ENCODE assay signal across 9 mouse cellular contexts in genomic region chr5:145234636-145235035, GRCm38 (mm10). TPM values are rescaled to one million over a fixed set of nuclear protein-coding genes. Genes with fewer than 3 reads are reported as not detected.
DNase-seq lines count a peak whose midpoint lies in the region; ATAC-seq and TF ChIP-seq lines count a peak whose summit lies in the region.
"Had no signal": no experiment of that assay in that cellular context is flagged by ENCODE, and none has a peak within 500 bp of the region (broad histone marks: within the 10 kb centered on the region; RNA-seq: fewer than 3 reads in every experiment).

No protein-coding gene starts in this region.

- TF ChIP-seq POLR2A in lung, adult 2 months (IDR thresholded peaks at IDR 0.05; ENCODE audit: borderline replicate concordance, extremely low read depth, low read depth, low read length): no peak

- peak; percentile 72 for TF ChIP-seq CTCF in layer of hippocampus, adult 2 months (conservative IDR thresholded peaks at IDR 0.05)
- peak; percentile 57 for TF ChIP-seq CTCF in lung, adult 2 months (IDR thresholded peaks at IDR 0.05; ENCODE audit: insufficient read depth, low read length)

- H3K4me1 ChIP-seq in lung, adult 2 months (ENCODE audit: control insufficient read depth, insufficient read depth, low read length): no peaks in the 10 kb centered on the region; the same call in none of the 2 replicates
- H3K4me1 ChIP-seq in midbrain, embryonic 13.5 days (replicated peaks): peaks cover 21% of the 10 kb centered on the region

- no peaks in the 10 kb centered on the region for H3K27me3 ChIP-seq in midbrain, embryonic 13.5 days

- peaks cover 55% of the 10 kb centered on the region for H3K36me3 ChIP-seq in midbrain, embryonic 13.5 days

- DNase-seq in adrenal gland, postnatal 14 days: peak; percentile 36
- no peak for DNase-seq in adrenal gland, adult 8-10 months
- peak in 1 of 2 experiments; percentile 23 for DNase-seq in layer of hippocampus, adult 2 months (ENCODE audit: low spot score in 2 of 2)
- no peak for DNase-seq in layer of hippocampus, postnatal 14 days (ENCODE audit: low spot score in 2 of 2)
- peak; percentile 45 for DNase-seq in T-cell, adult 2 months (ENCODE audit: low spot score)
- no peak for DNase-seq in lung, adult 2 months
- DNase-seq in Muller cell, postnatal 12 days (ENCODE audit: inconsistent ontology term): no peak

- H3K4me3 ChIP-seq in layer of hippocampus, adult 2 months: no peak overlapping the region
- H3K4me3 ChIP-seq in lung, adult 2 months (replicated peaks; ENCODE audit: extremely low read depth, low read depth, low read length): no peak overlapping the region
- no peak overlapping the region for H3K4me3 ChIP-seq in midbrain, embryonic 13.5 days (replicated peaks)

- no peak overlapping the region for H3K27ac ChIP-seq in layer of hippocampus, adult 2 months
- no peak overlapping the region for H3K27ac ChIP-seq in midbrain, embryonic 13.5 days
- H3K27ac ChIP-seq: macrophage had no signal

- no peak overlapping the region for H3K9ac ChIP-seq in midbrain, embryonic 13.5 days (replicated peaks)

- no peaks in the 10 kb centered on the region for H3K9me3 ChIP-seq in midbrain, embryonic 13.5 days

- no peak overlapping the region for H3K4me2 ChIP-seq in midbrain, embryonic 13.5 days (replicated peaks)

- ATAC-seq in midbrain, embryonic 13.5 days: no peak

RNA-seq across cellular contexts. Expression of gene Zfp655, which starts 3.1 kb away (rescaled TPM):
- total RNA-seq in adrenal gland, postnatal 14 days (2021): 46.6 and 49.8 TPM in 2 replicates
- total RNA-seq in adrenal gland, adult 8-10 months (2022): 10 to 100 TPM; 54.1 to 71.1 (median 61.4) TPM
- total RNA-seq in layer of hippocampus, adult 2 months (2021): 10 to 100 TPM; 27.5 to 28.4 TPM
- total RNA-seq in layer of hippocampus, postnatal 14 days (2021): 10 to 100 TPM; 25.0 to 25.2 TPM
- polyA plus RNA-seq in lung, adult 2 months (2012; rRNA removed): 11.4 and 18.0 TPM in 2 replicates
- 38.7 and 40.9 TPM in 2 replicates for polyA plus RNA-seq in midbrain, embryonic 13.5 days (2015; fragmentation: Nextera tagmentation; extraction: Ambion mirVana)

RNA-seq across cellular contexts. Expression of gene Zkscan5, which starts 30.3 kb away (rescaled TPM):
- total RNA-seq in adrenal gland, postnatal 14 days (2021): 12.2 and 14.3 TPM in 2 replicates
- total RNA-seq in adrenal gland, adult 8-10 months (2022): 10 to 100 TPM; 11.0 to 14.5 (median 12.8) TPM
- 10 to 100 TPM; 11.3 to 12.2 TPM for total RNA-seq in layer of hippocampus, adult 2 months (2021)
- 10 to 100 TPM; 11.9 to 12.7 TPM for total RNA-seq in layer of hippocampus, postnatal 14 days (2021)
- polyA plus RNA-seq in lung, adult 2 months (2012; rRNA removed): 3.1 and 4.1 TPM in 2 replicates
- polyA plus RNA-seq in midbrain, embryonic 13.5 days (2015; fragmentation: Nextera tagmentation; extraction: Ambion mirVana): 18.9 and 19.7 TPM in 2 replicates

RNA-seq across cellular contexts. Expression of gene Zkscan14, which starts 33.0 kb away (rescaled TPM):
- total RNA-seq in adrenal gland, postnatal 14 days (2021): 8.3 and 10.5 TPM in 2 replicates
- 10 to 100 TPM in 3 of 4 experiments, 1 to 10 TPM in 1; 9.6 to 13.8 (median 11.9) TPM for total RNA-seq in adrenal gland, adult 8-10 months (2022)
- total RNA-seq in layer of hippocampus, adult 2 months (2021): 10 to 100 TPM; 11.6 to 12.9 TPM
- total RNA-seq in layer of hippocampus, postnatal 14 days (2021): 1 to 10 TPM; 9.0 to 9.8 TPM
- 3.1 and 4.2 TPM in 2 replicates for polyA plus RNA-seq in lung, adult 2 months (2012; rRNA removed)
- polyA plus RNA-seq in midbrain, embryonic 13.5 days (2015; fragmentation: Nextera tagmentation; extraction: Ambion mirVana): 13.8 and 15.0 TPM in 2 replicates

RNA-seq across cellular contexts. Expression of gene Atp5j2, which starts 42.8 kb away (rescaled TPM):
- 774 and 783 TPM in 2 replicates for total RNA-seq in adrenal gland, postnatal 14 days (2021)
- total RNA-seq in adrenal gland, adult 8-10 months (2022): 100 to 1,000 TPM; 319 to 686 (median 419) TPM
- total RNA-seq in layer of hippocampus, adult 2 months (2021): 100 to 1,000 TPM; 238 to 257 TPM
- 100 to 1,000 TPM; 292 to 295 TPM for total RNA-seq in layer of hippocampus, postnatal 14 days (2021)
- 65.1 and 107 TPM in 2 replicates for polyA plus RNA-seq in lung, adult 2 months (2012; rRNA removed)
- polyA plus RNA-seq in midbrain, embryonic 13.5 days (2015; fragmentation: Nextera tagmentation; extraction: Ambion mirVana): 677 and 698 TPM in 2 replicates

RNA-seq across cellular contexts. Expression of gene Zscan25, which starts 45.7 kb away (rescaled TPM):
- 14.6 and 17.0 TPM in 2 replicates for total RNA-seq in adrenal gland, postnatal 14 days (2021)
- total RNA-seq in adrenal gland, adult 8-10 months (2022): 10 to 100 TPM; 18.7 to 23.7 (median 22.3) TPM
- total RNA-seq in layer of hippocampus, adult 2 months (2021): 10 to 100 TPM; 20.3 to 22.8 TPM
- total RNA-seq in layer of hippocampus, postnatal 14 days (2021): 10 to 100 TPM; 14.8 to 19.6 TPM
- 15.6 and 18.8 TPM in 2 replicates for polyA plus RNA-seq in lung, adult 2 months (2012; rRNA removed)
- polyA plus RNA-seq in midbrain, embryonic 13.5 days (2015; fragmentation: Nextera tagmentation; extraction: Ambion mirVana): 0.95 and 1.00 TPM in 2 replicates

Comparison
In these comparisons a context has a peak if more than half of its experiments do, and no peak if none do; other contexts are left out.
1. DNase-seq: peak in adrenal gland, postnatal 14 days (single experiment) and T-cell, adult 2 months (single experiment); none in adrenal gland, adult 8-10 months (single experiment), layer of hippocampus, postnatal 14 days (0 of 2), lung, adult 2 months (single experiment) and Muller cell, postnatal 12 days (single experiment).